8 mouse cellular contexts compared by ENCODE assay signal in genomic region chr2:169360272-169360671, GRCm38 (mm10).
A peak's percentile ranks its signal among the peaks of the same experiment; 100 is the strongest.
DNase-seq lines count a peak whose midpoint lies in the region; ATAC-seq lines count a peak whose summit lies in the region.

No protein-coding gene starts in this region.

- 16% methylated on average over 15 of the region's 15 CpGs for WGBS in heart, embryonic 12.5 days
- WGBS in limb, embryonic 10.5 days = 24% methylated on average over 15 of the region's 15 CpGs
- WGBS in midbrain, embryonic 12.5 days = 27% methylated on average over 15 of the region's 15 CpGs
- 11% methylated on average over 15 of the region's 15 CpGs for WGBS in stomach, embryonic 15.5 days

- H3K9me3 ChIP-seq in heart, embryonic 12.5 days (replicated peaks) = no peaks in the 10 kb centered on the region
- H3K9me3 ChIP-seq in limb, embryonic 10.5 days (replicated peaks) = no peaks in the 10 kb centered on the region
- no peaks in the 10 kb centered on the region for H3K9me3 ChIP-seq in midbrain, embryonic 12.5 days
- no peaks in the 10 kb centered on the region for H3K9me3 ChIP-seq in stomach, embryonic 15.5 days

- no peaks in the 10 kb centered on the region for H3K4me1 ChIP-seq in heart, embryonic 12.5 days (replicated peaks)
- peaks cover 7% of the 10 kb centered on the region for H3K4me1 ChIP-seq in limb, embryonic 10.5 days
- H3K4me1 ChIP-seq in midbrain, embryonic 12.5 days = 0 out of 2 replicates have a peak, but pooled peaks cover 3% of the 10 kb centered on the region
- no peaks in the 10 kb centered on the region for H3K4me1 ChIP-seq in stomach, embryonic 15.5 days

- no peak for DNase-seq in heart, adult 18-20 months
- peak; percentile 70 for DNase-seq in embryo, embryonic 9.5 days (ENCODE audit: extremely low spot score)
- peak; percentile 87 for DNase-seq in limb, embryonic 10.5 days (ENCODE audit: low spot score)
- no peak for DNase-seq in c-Kit-positive CD71-positive TER-119-positive erythroid progenitor cells, embryonic 14.5 days (ENCODE audit: low spot score)

- H3K27me3 ChIP-seq in heart, embryonic 12.5 days (replicated peaks) = peaks cover 10% of the 10 kb centered on the region; the same call in 1 of the 2 replicates
- no peaks in the 10 kb centered on the region for H3K27me3 ChIP-seq in limb, embryonic 10.5 days (ENCODE audit: low read depth, poor library complexity, severe bottlenecking)
- no peaks in the 10 kb centered on the region for H3K27me3 ChIP-seq in midbrain, embryonic 12.5 days
- no peaks in the 10 kb centered on the region for H3K27me3 ChIP-seq in stomach, embryonic 15.5 days (replicated peaks)

- H3K36me3 ChIP-seq in heart, embryonic 12.5 days = no peaks in the 10 kb centered on the region
- no peaks in the 10 kb centered on the region for H3K36me3 ChIP-seq in limb, embryonic 10.5 days
- no peaks in the 10 kb centered on the region for H3K36me3 ChIP-seq in midbrain, embryonic 12.5 days
- H3K36me3 ChIP-seq in stomach, embryonic 15.5 days = no peaks in the 10 kb centered on the region

- H3K4me2 ChIP-seq in heart, embryonic 12.5 days = peak overlapping the region; percentile 57
- H3K4me2 ChIP-seq in midbrain, embryonic 12.5 days (replicated peaks) = peak overlapping the region; percentile 46
- peak overlapping the region; percentile 53 for H3K4me2 ChIP-seq in stomach, embryonic 15.5 days

- H3K9ac ChIP-seq in heart, embryonic 12.5 days = no peak overlapping the region
- H3K9ac ChIP-seq in midbrain, embryonic 12.5 days (replicated peaks) = no peak overlapping the region
- no peak overlapping the region for H3K9ac ChIP-seq in stomach, embryonic 15.5 days

- no peak for ATAC-seq in heart, embryonic 12.5 days (ENCODE audit: insufficient number of reproducible peaks, low FRiP score)
- peak; percentile 62 to 80 for ATAC-seq in hematopoietic stem cell, adult 5-6 weeks (replicated peaks in 1 of 2; ENCODE audit: insufficient read depth in 1 of 2, low FRiP score in 2 of 2, low TSS enrichment in 1 of 2, low read depth in 1 of 2, poor library complexity in 2 of 2, severe bottlenecking in 2 of 2)
- 0 out of 2 replicates have a peak, but pooled peaks have one; percentile 62 for ATAC-seq in midbrain, embryonic 12.5 days (ENCODE audit: low FRiP score, low read depth)
- ATAC-seq in stomach, embryonic 15.5 days (ENCODE audit: insufficient read depth, low FRiP score, low read depth) = no peak

- peak overlapping the region; percentile 10; the same call in 1 of the 2 replicates for H3K4me3 ChIP-seq in heart, embryonic 12.5 days
- peak overlapping the region; percentile 42 for H3K4me3 ChIP-seq in limb, embryonic 10.5 days
- no peak overlapping the region for H3K4me3 ChIP-seq in midbrain, embryonic 12.5 days
- H3K4me3 ChIP-seq in stomach, embryonic 15.5 days (replicated peaks) = no peak overlapping the region; the same call in 1 of the 2 replicates

- H3K27ac ChIP-seq in heart, embryonic 12.5 days (ENCODE audit: poor library complexity, severe bottlenecking) = no peak overlapping the region
- peak overlapping the region; percentile 59 for H3K27ac ChIP-seq in limb, embryonic 10.5 days
- H3K27ac ChIP-seq in midbrain, embryonic 12.5 days (replicated peaks) = no peak overlapping the region
- no peak overlapping the region for H3K27ac ChIP-seq in stomach, embryonic 15.5 days

Comparison
In these comparisons a context has a peak if more than half of its experiments do, and no peak if none do; other contexts are left out.
1. ATAC-seq: peak in hematopoietic stem cell, adult 5-6 weeks (2 of 2) and midbrain, embryonic 12.5 days (single experiment); none in heart, embryonic 12.5 days (single experiment) and stomach, embryonic 15.5 days (single experiment).
2. H3K4me3 ChIP-seq: peak in heart, embryonic 12.5 days (single experiment) and limb, embryonic 10.5 days (single experiment); none in midbrain, embryonic 12.5 days (single experiment) and stomach, embryonic 15.5 days (single experiment).
3. DNase-seq: peak in embryo, embryonic 9.5 days (single experiment) and limb, embryonic 10.5 days (single experiment); none in heart, adult 18-20 months (0 of 2) and c-Kit-positive CD71-positive TER-119-positive erythroid progenitor cells, embryonic 14.5 days (single experiment).
4. Peak in every context shown above with its lines, with median percentiles within 50 percentile points of each other: H3K4me2 ChIP-seq.